Mouse (Mus musculus) NIH3T3 (cell line): Measurements from ENCODE around the gene Hoxa3.
A peak's percentile ranks its signal among the peaks of the same experiment; 100 is the strongest.

ENCODE experiments used
- DNase-seq: peaks from one replicate; pipeline ENCODE4 v3.0.0-alpha.2; 2012; ENCODE audit warnings: low read depth

The Hoxa3 gene

GRCm38 (mm10) chr6:52167736-52168161 lies 45.4 kb downstream of the Hoxa3 start:
- peak; percentile 69 for DNase-seq

- DNase-seq: peak; percentile 58
Measured at GRCm38 (mm10) chr6:52167176-52167575, 46.0 kb downstream of the Hoxa3 start.

- DNase-seq: peak; percentile 71
Measured at GRCm38 (mm10) chr6:52166431-52167077, 46.6 kb downstream of the Hoxa3 start.

GRCm38 (mm10) chr6:52165441-52166370 lies 47.4 kb downstream of the Hoxa3 start:
- peak; percentile 83 for DNase-seq

- DNase-seq: peak; percentile 88
Measured at GRCm38 (mm10) chr6:52164626-52165440, 48.3 kb downstream of the Hoxa3 start, which contains the start of gene Hoxa2. TSS of gene Hoxa2 (minus strand) at chr6:52164831.

GRCm38 (mm10) chr6:52164051-52164625 lies 49.0 kb downstream of the Hoxa3 start:
- DNase-seq: peak; percentile 71

- peak; percentile 84 for DNase-seq
Measured at GRCm38 (mm10) chr6:52163366-52164031, 49.6 kb downstream of the Hoxa3 start.

- DNase-seq: peak; percentile 58
Measured at GRCm38 (mm10) chr6:52162611-52163365, 50.3 kb downstream of the Hoxa3 start.

GRCm38 (mm10) chr6:52162093-52162380 lies 51.1 kb downstream of the Hoxa3 start:
- DNase-seq: peak; percentile 88

GRCm38 (mm10) chr6:52161336-52162092 lies 51.6 kb downstream of the Hoxa3 start:
- DNase-seq: no peak

- peak; percentile 96 for DNase-seq
Measured at GRCm38 (mm10) chr6:52160511-52161335, 52.4 kb downstream of the Hoxa3 start.

GRCm38 (mm10) chr6:52159979-52160378 lies 53.2 kb downstream of the Hoxa3 start:
- peak; percentile 83 for DNase-seq

- peak; percentile 93 for DNase-seq
Measured at GRCm38 (mm10) chr6:52159164-52159761, 53.9 kb downstream of the Hoxa3 start.

- DNase-seq: peak; percentile 96
Measured at GRCm38 (mm10) chr6:52158276-52159051, 54.7 kb downstream of the Hoxa3 start, which contains the start of gene Hoxa1. TSS of gene Hoxa1 (minus strand) at chr6:52158317.

GRCm38 (mm10) chr6:52157466-52158275 lies 55.5 kb downstream of the Hoxa3 start:
- no peak for DNase-seq

GRCm38 (mm10) chr6:52156551-52157200 lies 56.5 kb downstream of the Hoxa3 start:
- no peak for DNase-seq
